Mouse (Mus musculus): ENCODE data around the gene Yjefn3. TPM values are rescaled to one million over a fixed set of nuclear protein-coding genes. Genes with fewer than 3 reads are reported as not detected.

The Yjefn3 gene
- total RNA-seq, 2 experiments from 2014 or later = 2.2 to 3.1 TPM

GRCm38 (mm10) chr8:69847167-69848065 is 55.1 kb downstream of the Yjefn3 start:
- DNase-seq (ENCODE audit: low spot score in 2 of 2) = no peak

Other genes starting within 250 kb of the Yjefn3 start
- 1 to 10 TPM; 2.7 to 3.0 TPM for gene Zfp964, start 248.2 kb downstream of the Yjefn3 start, total RNA-seq (2021)
- gene Zfp869, start 192.0 kb downstream of the Yjefn3 start, total RNA-seq (2021) = 10 to 100 TPM; 20.9 to 26.4 TPM
- 1 to 10 TPM; 3.5 to 4.6 TPM for gene Zfp963, start 152.7 kb downstream of the Yjefn3 start, total RNA-seq (2021)
- gene Gm20422, start 127.8 kb downstream of the Yjefn3 start, total RNA-seq (2021) = under 1 TPM in 1 of 2 experiments, not detected in 1; 0.64 TPM
- 10 to 100 TPM; 34.0 to 42.8 TPM for gene Atp13a1, start 111.5 kb downstream of the Yjefn3 start, total RNA-seq (2021)
- gene Zfp866, start 111.5 kb downstream of the Yjefn3 start, total RNA-seq (2021) = 10 to 100 TPM; 20.1 to 24.1 TPM
- gene Gmip, start 94.0 kb downstream of the Yjefn3 start, total RNA-seq (2021) = 10 to 100 TPM in 1 of 2 experiments, 1 to 10 TPM in 1; 8.3 to 10.6 TPM
- gene Lpar2, start 80.3 kb downstream of the Yjefn3 start, total RNA-seq (2021) = 1 to 10 TPM; 1.8 to 2.0 TPM
- 1 to 10 TPM; 1.2 to 1.3 TPM for gene Pbx4, start 70.2 kb downstream of the Yjefn3 start, total RNA-seq (2021)
- under 1 TPM; 0.06 to 0.10 TPM for gene Cilp2, start 15.0 kb downstream of the Yjefn3 start, total RNA-seq (2021)
- gene Tssk6, start 528 bp downstream of the Yjefn3 start, total RNA-seq (2021) = under 1 TPM; 0.51 to 0.60 TPM
- 100 to 1,000 TPM; 176 to 210 TPM for gene Ndufa13, start 154 bp downstream of the Yjefn3 start, total RNA-seq (2021)
- 100 to 1,000 TPM; 102 to 111 TPM for gene Gatad2a, start 93.7 kb upstream of the Yjefn3 start, total RNA-seq (2021)
- gene Mau2, start 140.0 kb upstream of the Yjefn3 start, total RNA-seq (2021) = 10 to 100 TPM; 48.8 to 55.7 TPM
- 10 to 100 TPM; 25.8 to 27.9 TPM for gene Sugp1, start 140.1 kb upstream of the Yjefn3 start, total RNA-seq (2021)
- gene Tm6sf2, start 170.2 kb upstream of the Yjefn3 start, total RNA-seq (2021) = 1 to 10 TPM in 1 of 2 experiments, under 1 TPM in 1; 0.83 to 1.1 TPM
- gene Hapln4, start 180.7 kb upstream of the Yjefn3 start, total RNA-seq (2021) = 1 to 10 TPM in 1 of 2 experiments, under 1 TPM in 1; 0.83 to 3.0 TPM
- gene Ncan, start 218.2 kb upstream of the Yjefn3 start, total RNA-seq (2021) = 1 to 10 TPM in 1 of 2 experiments, under 1 TPM in 1; 0.13 to 2.6 TPM
- 10 to 100 TPM; 19.0 to 24.0 TPM for gene Nr2c2ap, start 228.6 kb upstream of the Yjefn3 start, total RNA-seq (2021)
- 10 to 100 TPM; 13.0 to 17.4 TPM for gene Rfxank, start 236.4 kb upstream of the Yjefn3 start, total RNA-seq (2021)
- 10 to 100 TPM; 54.8 to 59.2 TPM for gene Borcs8, start 236.8 kb upstream of the Yjefn3 start, total RNA-seq (2021)
- gene Mef2b, start 237.0 kb upstream of the Yjefn3 start, total RNA-seq (2021) = under 1 TPM; 0.48 to 0.99 TPM

All from adrenal gland, adult 18-20 months (tissue).